Mouse (Mus musculus) ovary, postnatal 14 days (tissue): ENCODE measurements at regions not wholly inside any gene's neighbourhood (a gene's known extent, or its start where the extent isn't known, plus 50 kb on each side); places are given as distances from the start of the nearest gene placed in this dataset.

Source experiments
- DNase-seq: peaks from one replicate; pipeline ENCODE4 v3.0.0; 2022; ENCODE audit warnings: low spot score

DNA sequence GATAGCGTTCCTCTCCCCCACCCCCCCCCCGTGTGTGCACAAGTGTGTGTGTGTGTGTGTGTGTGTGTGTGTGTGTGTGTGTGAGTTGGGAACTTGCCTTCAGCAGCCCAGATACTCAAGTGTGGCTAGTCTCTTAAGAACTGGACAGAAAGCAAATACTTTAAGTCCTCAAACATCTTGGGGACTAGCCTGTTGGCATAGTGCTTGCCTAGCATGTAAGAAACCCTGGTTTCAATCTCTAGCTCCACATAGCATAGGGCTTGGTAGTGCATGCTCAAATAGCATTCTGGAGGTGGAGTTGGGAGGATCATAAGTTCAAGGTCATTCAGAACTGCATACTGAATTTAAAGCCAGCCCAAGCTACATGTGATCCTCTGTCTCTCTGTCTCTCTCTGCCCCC lies 117.5 kb upstream of the Btg1 start:
- DNase-seq = no peak

DNA sequence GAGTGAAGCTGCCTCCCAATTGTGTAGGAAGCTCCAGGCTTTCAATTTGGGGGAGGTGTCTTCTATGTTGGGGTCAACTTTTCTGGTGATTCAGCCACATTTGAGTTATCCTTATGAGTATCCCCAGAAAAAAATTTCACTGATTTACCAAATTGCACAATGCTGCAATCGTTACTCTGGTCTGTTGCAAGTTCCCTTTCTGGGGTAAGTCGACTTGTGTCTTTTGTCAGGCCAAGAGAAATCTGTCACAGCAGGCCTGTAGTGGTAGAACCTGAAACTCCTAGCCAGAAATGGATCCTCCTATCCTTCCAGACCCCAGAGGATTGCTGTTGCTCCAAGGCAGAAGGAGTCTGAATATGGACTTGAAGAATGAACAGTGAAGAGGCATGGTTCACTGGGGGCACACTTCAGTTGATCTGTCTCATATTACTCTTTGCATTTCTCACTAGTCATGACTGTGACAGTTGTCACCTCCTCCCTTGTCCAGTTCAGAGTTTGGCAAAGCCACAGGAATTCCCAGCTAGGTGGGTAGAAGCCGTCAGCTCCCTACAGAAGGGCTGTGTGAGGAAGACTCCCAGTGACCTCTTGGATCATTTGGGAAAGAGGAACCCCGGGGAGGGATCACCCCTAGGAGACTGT lies 114.6 kb upstream of the Btg1 start:
- no peak for DNase-seq

DNA sequence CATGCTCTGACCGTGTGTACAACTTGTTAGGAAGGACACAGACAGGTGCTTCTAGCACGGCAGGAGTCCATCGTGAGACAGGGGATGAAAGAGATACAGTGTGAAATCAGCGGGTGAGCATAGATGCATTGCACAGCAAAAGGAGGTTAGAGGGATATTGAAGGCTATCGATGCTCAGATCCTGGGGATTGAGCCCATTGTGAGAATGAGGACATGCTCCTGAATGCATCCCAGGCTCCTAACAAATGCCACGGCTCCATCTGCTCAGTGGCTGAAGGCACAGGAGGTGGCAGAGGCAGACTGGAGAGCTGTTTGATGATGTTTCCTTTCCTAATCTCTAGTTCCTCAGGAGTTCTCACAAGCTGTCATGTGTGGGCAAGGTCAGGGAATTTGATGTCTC lies 114.1 kb upstream of the Btg1 start:
- no peak for DNase-seq

DNA sequence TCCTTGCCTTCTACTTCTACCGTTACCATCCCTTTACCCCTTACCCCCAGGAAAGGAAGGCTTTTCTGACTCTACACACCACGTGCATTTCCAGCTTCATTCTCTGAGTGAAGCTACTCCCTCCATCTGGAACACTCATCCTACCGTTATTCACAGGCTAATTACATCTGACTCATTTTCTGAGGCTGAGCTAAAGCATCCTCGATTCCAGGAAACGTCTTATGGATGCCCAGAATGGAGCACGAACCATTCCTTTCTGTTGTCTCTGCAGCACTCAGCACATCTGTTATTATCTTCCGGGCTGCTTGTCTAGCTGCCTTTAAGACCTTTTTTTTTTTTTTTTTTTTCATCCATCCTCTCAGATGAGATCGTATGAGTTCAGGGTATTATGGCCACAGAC lies 112.5 kb upstream of the Btg1 start:
- DNase-seq = no peak

DNA sequence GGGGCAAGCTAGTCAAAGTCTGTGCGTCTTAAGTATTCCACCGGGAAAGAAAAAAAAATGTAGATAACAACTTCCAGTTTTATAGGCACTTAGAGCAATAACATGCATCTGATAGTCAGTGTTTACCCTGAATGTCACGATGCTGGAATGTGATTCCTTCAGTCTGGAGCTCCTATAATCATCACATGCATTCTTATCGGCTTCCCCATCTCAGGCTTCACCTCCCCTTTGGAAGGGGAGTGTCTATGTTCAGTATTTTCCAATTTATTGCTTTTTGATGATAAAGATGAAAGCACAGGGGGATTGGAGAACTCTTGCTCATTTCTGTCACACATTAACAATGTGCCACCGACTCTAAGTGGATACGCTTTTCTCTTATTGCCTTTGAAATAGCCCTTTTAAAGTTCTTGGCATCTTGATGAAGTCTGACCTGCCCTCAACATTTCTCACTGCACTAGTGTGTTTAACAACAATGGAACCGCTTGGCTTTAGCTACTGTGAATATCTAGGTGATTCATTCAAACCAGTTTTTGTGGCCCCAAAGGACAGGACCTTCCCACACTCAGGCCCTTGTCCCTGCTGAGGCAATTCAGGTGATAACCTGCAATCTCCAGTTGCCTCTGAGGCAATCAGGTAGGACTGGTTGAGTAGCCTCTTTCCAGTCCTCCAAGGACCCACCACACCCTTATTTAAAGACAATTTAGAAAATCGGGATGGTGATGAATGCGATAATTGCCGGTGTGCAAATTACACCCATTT lies 101.5 kb upstream of the Btg1 start:
- no peak for DNase-seq

DNA sequence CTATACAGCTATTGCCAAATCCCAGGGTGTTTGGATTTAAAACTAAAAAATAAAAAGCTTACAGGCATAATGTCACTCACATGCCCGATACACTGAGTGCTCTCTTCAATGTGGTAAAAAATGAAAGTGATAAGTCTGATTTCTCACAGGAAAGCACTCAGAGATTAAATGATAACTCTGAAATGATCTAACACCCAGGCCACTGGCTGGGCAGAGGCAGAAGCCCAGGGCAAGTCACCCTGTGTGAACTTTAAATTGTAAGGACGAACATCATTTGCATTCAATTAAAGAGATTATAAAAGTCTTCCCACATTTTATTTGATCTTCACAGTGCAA lies 100.9 kb upstream of the Btg1 start:
- no peak for DNase-seq

DNA sequence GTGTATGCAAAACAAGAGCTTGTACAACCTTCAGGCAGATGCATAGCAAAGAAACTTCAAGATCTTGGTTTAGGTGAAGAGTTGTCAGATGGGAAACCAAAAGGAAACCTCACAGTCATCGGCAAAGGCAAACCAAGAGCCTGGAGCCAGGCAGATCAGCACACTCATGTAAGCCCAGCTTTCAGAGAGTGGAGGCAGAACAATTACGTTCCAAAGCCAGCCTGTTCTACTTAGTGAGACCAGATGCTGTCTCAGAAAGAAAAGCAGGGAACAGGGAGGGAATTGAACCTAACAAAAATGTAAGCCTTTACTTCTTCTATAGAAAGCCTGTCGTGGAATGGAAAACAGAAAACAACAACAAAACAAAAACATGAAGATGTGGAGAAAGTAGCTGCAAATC lies 97.4 kb upstream of the Btg1 start:
- no peak for DNase-seq

DNA sequence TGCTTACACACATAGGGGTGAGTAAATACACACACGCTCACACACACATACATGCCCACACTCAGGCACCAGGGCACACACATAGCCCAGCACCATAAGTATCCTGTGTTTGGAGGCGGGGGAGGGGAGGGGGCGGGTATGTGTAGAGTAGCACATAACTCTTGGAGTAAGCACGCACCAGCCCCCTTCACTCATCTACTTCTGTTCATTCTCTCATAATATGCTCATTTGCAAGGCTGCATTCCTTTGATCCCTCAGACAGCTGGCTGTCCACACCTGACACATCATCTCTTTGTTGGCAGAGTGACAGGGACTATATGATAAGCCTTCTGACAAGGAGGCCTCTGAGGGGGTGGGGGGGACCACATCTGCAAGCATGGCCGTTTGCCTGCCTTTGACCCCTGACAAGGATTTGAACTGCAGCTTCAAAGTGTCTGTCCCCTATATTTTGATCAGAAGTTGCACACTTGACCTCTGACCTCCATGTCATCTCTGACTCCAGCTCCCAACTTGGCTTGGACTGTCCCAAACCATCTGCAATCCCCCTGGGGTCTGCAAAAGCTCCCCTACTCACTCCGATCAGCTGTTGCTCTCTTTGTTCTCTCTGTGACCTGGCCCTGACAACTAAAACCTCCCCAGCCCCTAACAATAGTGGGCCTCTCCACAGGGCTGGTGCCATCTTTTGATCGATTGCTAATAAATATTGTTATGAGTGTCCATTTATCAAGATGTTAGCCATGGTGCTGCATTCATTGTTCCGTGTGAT lies 95.6 kb upstream of the Btg1 start:
- DNase-seq = no peak

DNA sequence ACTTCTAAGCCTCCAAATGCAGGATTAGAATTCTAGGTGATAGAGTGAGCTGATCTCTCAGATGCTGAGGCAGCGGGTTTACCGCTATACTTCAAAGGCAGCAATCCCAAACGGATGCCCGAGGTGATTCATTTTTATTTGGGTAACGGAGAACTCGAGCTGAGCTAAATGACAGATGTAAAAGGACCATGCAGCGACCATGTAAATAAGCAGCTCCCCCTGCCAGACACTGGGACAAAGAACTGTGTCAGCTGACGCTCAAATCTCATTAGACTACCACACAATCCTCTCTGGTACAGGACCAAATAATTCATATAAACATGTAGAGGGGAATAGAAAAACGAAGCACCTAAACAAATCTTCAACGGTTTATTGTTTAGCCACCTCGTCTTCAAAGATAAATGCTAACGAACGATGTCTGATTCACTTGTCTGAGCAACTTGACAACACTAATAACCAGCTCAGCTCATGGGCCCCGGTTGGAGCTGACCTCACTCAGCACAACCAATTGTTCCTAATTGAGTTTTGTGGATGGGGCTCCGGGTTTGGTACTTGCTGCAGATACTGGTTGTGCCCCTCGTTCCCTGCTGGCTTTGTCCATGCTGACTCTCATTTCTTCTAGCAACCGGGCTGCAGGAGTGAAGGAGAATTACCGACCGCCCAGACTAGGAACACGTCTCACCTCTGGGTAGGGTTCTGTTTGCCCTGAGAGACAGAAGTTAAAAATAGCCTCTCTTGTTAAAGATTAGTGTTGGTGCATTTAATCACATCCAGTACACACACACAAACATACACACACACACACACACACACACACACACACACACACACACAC lies 92.6 kb upstream of the Btg1 start:
- no peak for DNase-seq

DNA sequence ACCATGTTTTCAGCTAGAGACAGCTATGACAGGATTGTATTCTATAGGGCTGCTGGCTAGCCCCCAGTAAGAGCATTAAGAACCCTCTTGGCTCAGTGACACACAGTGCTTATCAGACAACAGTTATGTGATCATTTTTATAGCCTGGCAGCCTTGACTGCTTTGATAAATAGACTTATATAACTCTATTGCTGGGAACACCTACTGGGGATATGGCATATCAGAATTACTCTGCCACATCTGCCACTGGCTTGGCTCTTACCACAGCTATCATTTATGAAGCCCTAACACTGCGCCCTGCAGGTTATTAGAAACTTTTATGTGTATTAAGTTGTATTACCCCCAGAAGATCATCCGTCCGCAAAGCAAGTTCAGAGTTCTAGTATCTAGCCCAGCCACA lies 88.9 kb upstream of the Btg1 start:
- DNase-seq = no peak

DNA sequence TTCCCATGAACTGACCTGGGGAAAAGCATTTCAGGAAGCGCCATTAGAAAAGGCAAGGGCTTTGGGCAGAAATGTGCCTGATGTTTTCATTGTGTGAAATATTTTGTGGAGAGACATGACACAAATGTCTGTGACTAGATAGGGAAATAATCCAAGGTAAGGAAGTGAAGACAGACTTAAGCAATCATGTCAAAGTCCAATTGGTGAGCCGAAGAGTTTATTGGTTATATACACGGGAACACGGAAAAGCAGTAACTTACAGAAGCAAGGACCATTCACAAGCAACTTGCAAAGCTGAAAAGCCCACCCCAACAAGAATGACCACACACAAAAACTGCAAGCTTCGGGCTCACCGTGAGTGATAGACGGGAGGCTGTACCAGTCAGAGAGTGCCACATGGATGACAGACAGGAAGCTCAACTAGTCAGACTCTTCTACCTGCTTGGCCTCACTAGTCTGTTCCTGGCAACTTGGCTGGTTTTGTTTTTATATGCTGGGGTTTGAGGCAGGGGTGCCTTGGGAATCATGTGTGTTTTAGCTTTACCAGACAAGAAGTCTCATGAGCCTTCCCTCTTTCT lies 82.2 kb upstream of the Btg1 start:
- no peak for DNase-seq

DNA sequence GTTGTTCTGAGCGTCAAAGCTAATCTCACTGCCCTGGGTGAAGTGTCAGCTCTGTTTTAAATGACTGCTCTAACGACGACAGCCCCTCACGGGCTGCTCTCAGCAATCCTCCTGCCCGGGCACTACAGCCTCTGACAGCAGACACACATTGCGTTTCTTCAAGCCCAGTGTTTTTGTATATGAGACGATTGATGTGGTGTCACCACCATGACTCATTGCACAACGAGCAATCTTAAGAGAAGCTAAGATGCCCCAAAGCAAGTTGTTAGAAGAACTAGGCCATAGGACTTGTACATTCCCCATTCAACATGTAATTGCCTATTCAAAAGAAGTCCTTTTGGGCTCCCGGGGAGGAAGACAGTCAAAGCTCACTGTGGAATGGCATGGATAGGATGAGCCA lies 81.3 kb upstream of the Btg1 start:
- no peak for DNase-seq

DNA sequence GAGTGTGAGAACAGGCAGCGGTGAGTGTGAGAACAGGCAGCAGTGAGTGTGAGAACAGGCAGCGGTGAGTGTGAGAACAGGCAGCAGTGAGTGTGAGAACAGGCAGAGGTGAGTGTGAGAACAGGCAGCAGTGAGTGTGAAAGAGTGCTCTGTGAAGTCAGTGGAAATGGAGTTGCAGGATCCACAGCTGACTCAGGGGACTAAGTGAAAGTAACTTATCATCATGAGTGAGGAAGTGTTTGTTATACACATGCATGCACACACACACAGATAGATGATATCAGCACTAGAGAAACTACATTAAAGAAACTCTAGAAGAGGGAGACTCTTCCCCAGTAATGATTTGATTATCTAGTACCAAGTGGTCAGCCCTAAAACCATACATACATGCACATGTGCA lies 76.0 kb upstream of the Btg1 start:
- DNase-seq = no peak

DNA sequence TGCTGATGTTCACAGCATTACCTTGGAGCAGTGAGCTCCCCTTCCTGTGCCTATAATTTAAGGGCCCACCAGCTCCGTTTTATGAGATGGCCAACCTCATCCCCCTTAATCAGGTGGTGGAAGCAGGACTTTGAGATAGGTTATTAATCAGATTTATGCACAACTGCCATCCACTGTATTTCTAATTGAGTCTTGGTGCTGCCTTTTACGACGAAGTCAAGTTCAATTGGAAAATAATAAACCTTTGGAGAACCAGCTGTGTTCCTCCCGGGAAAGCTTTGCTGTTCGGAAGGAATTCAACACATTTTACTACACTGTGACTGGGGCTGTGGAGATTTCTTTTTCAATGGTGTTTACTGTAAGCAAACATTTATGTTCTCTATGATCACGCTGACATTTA lies 71.5 kb upstream of the Btg1 start:
- no peak for DNase-seq

DNA sequence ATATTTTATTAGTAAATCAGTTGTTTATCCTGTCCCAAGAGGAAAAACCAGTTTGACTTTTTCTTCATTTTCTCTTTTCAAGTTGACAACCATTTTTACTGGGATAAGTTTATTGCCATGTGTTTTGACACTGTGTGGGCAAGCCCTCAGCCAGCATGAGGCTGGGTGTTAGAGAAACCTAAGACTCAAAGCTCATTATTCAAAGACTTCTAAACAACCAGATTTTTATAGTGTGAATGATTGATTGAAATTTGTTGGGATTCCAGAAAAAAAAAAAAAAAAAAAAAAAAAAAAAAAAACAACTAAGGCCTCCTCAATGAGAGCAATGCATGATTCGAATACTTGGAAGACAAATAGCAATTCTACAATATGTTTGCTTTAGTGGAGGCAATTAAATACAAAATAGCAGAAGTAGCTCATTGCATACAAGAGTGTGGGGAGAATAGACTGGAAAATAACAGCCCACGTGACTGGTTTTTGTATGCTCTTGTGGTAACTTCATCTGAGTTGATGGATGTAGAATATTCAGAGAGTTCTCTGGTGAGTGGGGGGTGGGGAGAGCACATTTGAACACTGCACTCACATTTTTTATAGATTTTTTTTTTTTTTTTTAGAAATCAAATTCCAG lies 70.9 kb upstream of the Btg1 start:
- no peak for DNase-seq

DNA sequence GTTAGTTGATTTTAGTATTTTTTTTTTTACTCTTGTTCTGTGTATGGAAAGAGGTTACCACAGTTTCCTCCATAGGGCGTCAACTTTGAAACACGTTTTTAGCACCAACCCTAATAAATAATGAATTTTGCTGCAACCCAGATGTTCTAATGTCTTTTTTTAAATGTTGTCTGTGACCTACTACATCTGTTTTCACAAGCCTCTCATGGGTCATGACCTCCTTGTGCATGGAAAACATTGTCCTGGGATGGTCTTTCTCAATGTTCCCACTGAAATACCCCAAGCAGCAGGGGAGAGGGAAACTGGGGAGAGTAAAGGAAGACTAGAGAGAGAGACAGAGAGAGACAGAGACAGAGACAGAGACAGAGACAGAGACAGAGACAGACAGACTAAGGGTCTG lies 67.2 kb upstream of the Btg1 start:
- no peak for DNase-seq

DNA sequence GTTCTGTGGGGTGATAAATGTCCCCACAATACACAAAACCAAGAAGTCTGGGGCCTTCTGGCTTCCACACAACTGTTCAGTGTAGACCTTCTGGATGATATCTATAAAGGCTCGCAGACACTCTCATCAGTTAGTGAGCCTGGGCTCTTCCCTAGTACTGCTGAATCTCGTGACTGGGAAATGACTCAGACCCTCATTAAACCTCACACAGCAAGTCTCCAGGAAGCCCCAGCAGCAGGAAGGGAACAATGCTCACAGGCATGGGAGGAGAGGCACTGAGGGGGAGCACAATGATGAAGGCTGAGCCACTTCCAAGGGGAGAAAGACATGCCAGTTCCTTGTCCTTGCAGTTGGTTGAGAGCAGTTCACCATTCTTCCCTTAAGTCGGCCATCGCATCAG lies 66.5 kb upstream of the Btg1 start:
- no peak for DNase-seq

DNA sequence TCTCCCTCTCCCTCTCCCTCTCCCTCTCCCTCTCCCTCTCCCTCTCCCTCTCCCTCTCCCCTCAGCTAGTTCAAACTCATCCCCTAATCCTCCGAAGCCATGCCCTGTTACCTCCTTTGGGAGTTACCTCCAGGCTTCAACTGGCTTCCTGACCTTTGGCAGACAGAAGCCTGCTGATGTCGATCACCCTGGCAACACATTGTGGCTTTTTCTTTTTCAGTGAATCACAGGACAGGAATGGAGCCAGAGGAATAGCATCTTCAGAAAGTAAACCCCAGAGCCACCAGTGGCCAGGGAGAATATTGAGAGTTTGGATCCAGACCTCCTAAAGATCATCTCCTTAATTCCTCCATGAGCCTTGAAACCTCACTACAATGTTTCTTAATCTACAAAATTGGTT lies 59.5 kb upstream of the Btg1 start:
- no peak for DNase-seq

DNA sequence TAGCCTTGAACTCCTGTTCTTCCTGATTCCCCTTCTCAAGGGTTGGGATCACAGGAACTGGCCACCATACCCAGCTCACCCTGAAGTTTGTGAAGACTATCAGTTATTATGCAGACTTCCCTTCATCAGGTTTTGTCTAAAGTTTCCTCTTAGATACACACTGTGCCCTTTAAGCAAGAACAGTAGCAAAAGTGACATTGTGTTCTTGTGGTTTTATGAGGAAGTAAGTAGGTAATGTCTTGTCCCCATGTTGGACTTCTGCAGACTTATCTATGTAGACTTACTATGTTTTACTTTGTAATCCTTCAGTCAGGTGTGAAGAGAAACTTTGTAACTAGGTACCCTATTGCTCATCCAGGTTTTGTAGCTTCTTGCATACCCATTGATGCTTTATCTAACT lies 51.5 kb upstream of the Btg1 start:
- DNase-seq = no peak
